Mouse (Mus musculus): ENCODE results near the gene Mas1. TPM values are rescaled to one million over a fixed set of nuclear protein-coding genes. Genes with fewer than 3 reads are reported as not detected.

Gene Mas1
- polyA plus RNA-seq, 1 experiment from 2014 or later: 0.65 TPM

DNA sequence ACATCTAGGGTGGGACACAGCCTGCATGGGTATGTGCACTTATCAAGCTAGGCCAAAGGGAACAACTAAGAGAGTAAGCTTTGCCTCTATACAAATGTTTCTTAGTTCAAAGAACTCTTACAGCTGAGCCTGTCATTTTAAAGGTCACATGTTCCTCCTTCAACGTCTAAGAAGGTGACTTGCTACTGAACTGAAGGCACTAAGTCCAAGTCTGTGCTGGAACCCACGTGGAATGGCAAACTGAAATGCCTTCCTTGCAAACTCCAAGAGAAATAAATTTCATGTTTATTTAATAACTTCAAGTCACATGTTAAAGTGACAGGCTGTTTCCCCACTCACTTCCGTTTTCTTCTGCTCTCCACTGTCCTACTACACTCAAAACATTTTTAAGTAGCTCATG is 10.5 kb downstream of the Mas1 start:
- ATAC-seq (ENCODE audit: insufficient number of reproducible peaks, insufficient read depth, low FRiP score, low read depth): no peak
- no peak overlapping the region for H3K4me3 ChIP-seq (ENCODE audit: control insufficient read depth in 1 of 2, insufficient read depth in 1 of 2, low read depth in 1 of 2, low read length in 2 of 2)
- H3K9me3 ChIP-seq (ENCODE audit: control insufficient read depth, low read length): no peaks in the 10 kb centered on the region
- H3K27ac ChIP-seq (replicated peaks in 1 of 2; ENCODE audit: control insufficient read depth in 1 of 2, insufficient read depth in 1 of 2, low read depth in 2 of 2, low read length in 2 of 2): no peak overlapping the region
- H3K4me2 ChIP-seq (ENCODE audit: low read length): no peak overlapping the region
- WGBS: 46% methylated on average over 3 of the region's 3 CpGs
- no peaks in the 10 kb centered on the region for H3K27me3 ChIP-seq (ENCODE audit: control insufficient read depth, insufficient read depth, low read length)
- no peaks in the 10 kb centered on the region for H3K36me3 ChIP-seq (ENCODE audit: control insufficient read depth, insufficient read depth, low read length)
- no peak overlapping the region for H3K9ac ChIP-seq (ENCODE audit: low read length)
- H3K4me1 ChIP-seq (ENCODE audit: control insufficient read depth in 2 of 2, insufficient read depth in 2 of 2, low read length in 2 of 2): no peaks in the 10 kb centered on the region

DNA sequence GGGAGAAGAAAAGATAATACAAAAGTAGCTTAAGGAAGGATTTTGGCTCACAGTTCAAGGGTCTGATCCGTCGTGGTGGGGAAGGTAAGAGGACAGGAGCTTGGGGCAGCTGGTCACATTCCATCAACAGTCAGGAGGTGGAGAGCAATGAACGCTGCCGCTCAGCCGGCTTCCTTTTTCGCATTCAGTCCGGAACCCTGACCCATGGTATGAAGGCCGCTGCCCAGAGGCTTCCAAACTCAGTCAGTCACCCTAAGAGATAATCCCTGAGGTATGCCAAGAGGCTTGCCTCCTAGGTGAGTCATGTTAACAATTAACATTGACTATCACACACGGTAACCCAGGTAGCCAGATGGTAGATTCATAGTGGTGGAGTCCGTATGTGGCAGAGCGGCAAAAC is 13.6 kb downstream of the Mas1 start:
- H3K4me1 ChIP-seq (ENCODE audit: control insufficient read depth in 2 of 2, insufficient read depth in 2 of 2, low read length in 2 of 2): no peaks in the 10 kb centered on the region
- no peak overlapping the region for H3K27ac ChIP-seq (replicated peaks in 1 of 2; ENCODE audit: control insufficient read depth in 1 of 2, insufficient read depth in 1 of 2, low read depth in 2 of 2, low read length in 2 of 2)
- H3K27me3 ChIP-seq (ENCODE audit: control insufficient read depth, insufficient read depth, low read length): no peaks in the 10 kb centered on the region
- H3K4me3 ChIP-seq (ENCODE audit: control insufficient read depth in 1 of 2, insufficient read depth in 1 of 2, low read depth in 1 of 2, low read length in 2 of 2): no peak overlapping the region
- no peak overlapping the region for H3K4me2 ChIP-seq (ENCODE audit: low read length)
- H3K9ac ChIP-seq (ENCODE audit: low read length): no peak overlapping the region
- no peaks in the 10 kb centered on the region for H3K9me3 ChIP-seq (ENCODE audit: control insufficient read depth, low read length)
- 93% methylated on average over 11 of the region's 11 CpGs for WGBS
- H3K36me3 ChIP-seq (ENCODE audit: control insufficient read depth, insufficient read depth, low read length): no peaks in the 10 kb centered on the region
- no peak for ATAC-seq (ENCODE audit: insufficient number of reproducible peaks, insufficient read depth, low FRiP score, low read depth)

DNA sequence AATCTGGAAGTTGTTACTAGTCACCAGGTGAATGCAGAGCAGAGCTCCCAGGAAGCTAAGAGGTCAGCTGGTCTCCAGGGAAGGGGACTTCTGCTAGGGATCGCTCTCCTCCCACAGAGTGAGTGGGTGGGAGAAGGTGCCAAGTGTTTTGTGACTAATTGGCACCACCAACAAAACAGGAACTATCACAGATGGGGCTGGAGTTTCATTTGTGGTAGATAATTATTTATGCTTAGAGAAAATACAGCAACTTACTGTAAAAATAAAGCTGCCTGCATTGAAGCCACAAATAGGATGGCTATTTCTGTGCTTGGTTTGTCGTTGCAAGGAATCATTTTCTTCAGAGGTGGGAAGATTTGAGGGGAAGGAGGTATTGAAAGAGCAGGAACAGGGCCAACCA is 14.1 kb downstream of the Mas1 start:
- 68% methylated on average over 2 of the region's 2 CpGs for WGBS
- Histone ChIP-seq H3K36me3 (ENCODE audit: control insufficient read depth, insufficient read depth, low read length) (no peaks in the 10 kb centered on the region), H3K4me2 (ENCODE audit: low read length) (no peak overlapping the region), H3K4me1 (ENCODE audit: control insufficient read depth in 2 of 2, insufficient read depth in 2 of 2, low read length in 2 of 2) (no peaks in the 10 kb centered on the region), H3K27me3 (ENCODE audit: control insufficient read depth, insufficient read depth, low read length) (no peaks in the 10 kb centered on the region), H3K27ac (replicated peaks in 1 of 2; ENCODE audit: control insufficient read depth in 1 of 2, insufficient read depth in 1 of 2, low read depth in 2 of 2, low read length in 2 of 2) (no peak overlapping the region), H3K9me3 (ENCODE audit: control insufficient read depth, low read length) (no peaks in the 10 kb centered on the region), H3K9ac (ENCODE audit: low read length) (no peak overlapping the region), H3K4me3 (ENCODE audit: control insufficient read depth in 1 of 2, insufficient read depth in 1 of 2, low read depth in 1 of 2, low read length in 2 of 2) (no peak overlapping the region)
- ATAC-seq (ENCODE audit: insufficient number of reproducible peaks, insufficient read depth, low FRiP score, low read depth): no peak

DNA sequence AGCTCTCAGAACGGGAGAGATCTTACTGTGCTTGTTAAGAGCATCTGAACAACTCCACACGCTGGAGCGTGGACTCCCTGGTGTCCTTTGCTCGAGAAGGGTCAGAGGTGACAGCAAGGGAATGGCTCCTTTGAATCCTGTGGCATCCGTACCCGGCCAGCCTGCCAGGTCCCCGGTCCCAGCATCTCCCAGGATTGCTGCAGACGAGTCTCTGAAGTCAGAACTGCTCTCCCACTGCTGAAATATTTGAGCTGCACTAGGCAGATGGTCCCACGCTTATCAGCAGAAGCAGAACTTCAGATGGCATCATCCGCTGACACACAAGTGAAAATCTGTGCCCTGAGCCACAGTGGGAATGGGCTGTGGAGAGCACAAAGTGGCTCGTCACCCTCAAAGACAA is 16.3 kb downstream of the Mas1 start:
- H3K4me1 ChIP-seq (ENCODE audit: control insufficient read depth in 2 of 2, insufficient read depth in 2 of 2, low read length in 2 of 2): no peaks in the 10 kb centered on the region
- no peaks in the 10 kb centered on the region for H3K9me3 ChIP-seq (ENCODE audit: control insufficient read depth, low read length)
- H3K9ac ChIP-seq (ENCODE audit: low read length): no peak overlapping the region
- no peak overlapping the region for H3K27ac ChIP-seq (replicated peaks in 1 of 2; ENCODE audit: control insufficient read depth in 1 of 2, insufficient read depth in 1 of 2, low read depth in 2 of 2, low read length in 2 of 2)
- ATAC-seq (ENCODE audit: insufficient number of reproducible peaks, insufficient read depth, low FRiP score, low read depth): no peak
- H3K4me3 ChIP-seq (ENCODE audit: control insufficient read depth in 1 of 2, insufficient read depth in 1 of 2, low read depth in 1 of 2, low read length in 2 of 2): no peak overlapping the region
- H3K27me3 ChIP-seq (ENCODE audit: control insufficient read depth, insufficient read depth, low read length): no peaks in the 10 kb centered on the region
- WGBS: 74% methylated on average over 11 of the region's 11 CpGs
- H3K36me3 ChIP-seq (ENCODE audit: control insufficient read depth, insufficient read depth, low read length): no peaks in the 10 kb centered on the region
- no peak overlapping the region for H3K4me2 ChIP-seq (ENCODE audit: low read length)

DNA sequence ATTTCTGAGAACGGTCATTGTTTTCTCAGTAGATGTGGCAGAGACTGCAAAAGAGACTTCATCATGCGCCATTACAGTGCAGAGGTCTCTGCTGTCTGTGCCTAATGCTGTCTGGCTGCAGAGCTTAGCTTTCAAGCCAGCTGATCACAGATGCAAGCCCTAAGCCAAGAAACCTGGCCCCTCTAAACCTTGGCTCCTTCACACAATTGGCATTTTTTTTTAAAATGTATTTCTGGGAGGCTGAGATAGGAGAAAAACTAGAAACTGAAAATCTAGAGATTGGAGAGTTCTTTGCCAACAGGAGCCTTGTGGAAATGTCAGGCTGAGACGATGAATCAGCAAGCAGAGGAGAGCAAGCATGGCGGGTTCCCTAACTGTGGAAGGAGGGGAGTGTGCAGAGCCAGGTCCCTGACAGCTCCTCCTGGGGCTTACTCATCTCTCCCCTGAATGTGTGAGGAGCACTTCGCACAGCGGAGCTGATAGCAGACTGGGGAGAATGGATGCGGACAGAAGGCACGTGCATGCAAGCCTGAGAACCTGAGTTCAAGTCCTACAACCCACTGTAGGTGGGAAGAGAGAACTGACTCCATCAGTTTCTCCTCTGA is 18.1 kb downstream of the Mas1 start:
- H3K27me3 ChIP-seq (ENCODE audit: control insufficient read depth, insufficient read depth, low read length): no peaks in the 10 kb centered on the region
- ATAC-seq (ENCODE audit: insufficient number of reproducible peaks, insufficient read depth, low FRiP score, low read depth): no peak
- WGBS: 82% methylated on average over 8 of the region's 8 CpGs
- no peaks in the 10 kb centered on the region for H3K4me1 ChIP-seq (ENCODE audit: control insufficient read depth in 2 of 2, insufficient read depth in 2 of 2, low read length in 2 of 2)
- no peak overlapping the region for H3K4me3 ChIP-seq (ENCODE audit: control insufficient read depth in 1 of 2, insufficient read depth in 1 of 2, low read depth in 1 of 2, low read length in 2 of 2)
- no peak overlapping the region for H3K4me2 ChIP-seq (ENCODE audit: low read length)
- no peaks in the 10 kb centered on the region for H3K9me3 ChIP-seq (ENCODE audit: control insufficient read depth, low read length)
- no peaks in the 10 kb centered on the region for H3K36me3 ChIP-seq (ENCODE audit: control insufficient read depth, insufficient read depth, low read length)
- no peak overlapping the region for H3K9ac ChIP-seq (ENCODE audit: low read length)
- no peak overlapping the region for H3K27ac ChIP-seq (replicated peaks in 1 of 2; ENCODE audit: control insufficient read depth in 1 of 2, insufficient read depth in 1 of 2, low read depth in 2 of 2, low read length in 2 of 2)

DNA sequence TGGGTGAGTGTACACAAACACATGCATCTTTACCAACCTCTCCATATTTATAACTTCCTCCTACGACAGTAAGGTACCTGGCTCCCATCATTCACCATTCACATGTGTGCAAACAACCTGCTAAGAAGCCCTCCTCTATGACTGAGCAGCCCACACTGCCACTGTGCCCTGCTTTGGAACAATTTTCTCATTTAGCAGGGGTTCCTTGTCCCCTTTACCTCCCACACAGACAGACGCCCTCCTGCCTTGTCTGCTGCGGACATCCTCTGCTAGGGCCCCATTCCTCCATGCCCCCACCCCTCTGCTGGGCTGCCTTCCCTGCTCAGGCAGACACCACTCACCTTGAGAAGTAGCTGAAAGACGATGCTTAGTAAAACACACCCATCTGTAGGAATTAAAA is 20.2 kb downstream of the Mas1 start:
- Histone ChIP-seq H3K27ac (replicated peaks in 1 of 2; ENCODE audit: control insufficient read depth in 1 of 2, insufficient read depth in 1 of 2, low read depth in 2 of 2, low read length in 2 of 2) (no peak overlapping the region), H3K4me1 (ENCODE audit: control insufficient read depth in 2 of 2, insufficient read depth in 2 of 2, low read length in 2 of 2) (no peaks in the 10 kb centered on the region; a peak in 1 of 4 replicates), H3K4me3 (ENCODE audit: control insufficient read depth in 1 of 2, insufficient read depth in 1 of 2, low read depth in 1 of 2, low read length in 2 of 2) (no peak overlapping the region), H3K27me3 (ENCODE audit: control insufficient read depth, insufficient read depth, low read length) (no peaks in the 10 kb centered on the region), H3K9me3 (ENCODE audit: control insufficient read depth, low read length) (no peaks in the 10 kb centered on the region), H3K36me3 (ENCODE audit: control insufficient read depth, insufficient read depth, low read length) (no peaks in the 10 kb centered on the region), H3K4me2 (ENCODE audit: low read length) (no peak overlapping the region), H3K9ac (ENCODE audit: low read length) (no peak overlapping the region)
- WGBS: 66% methylated on average over 4 of the region's 4 CpGs
- no peak for ATAC-seq (ENCODE audit: insufficient number of reproducible peaks, insufficient read depth, low FRiP score, low read depth)

DNA sequence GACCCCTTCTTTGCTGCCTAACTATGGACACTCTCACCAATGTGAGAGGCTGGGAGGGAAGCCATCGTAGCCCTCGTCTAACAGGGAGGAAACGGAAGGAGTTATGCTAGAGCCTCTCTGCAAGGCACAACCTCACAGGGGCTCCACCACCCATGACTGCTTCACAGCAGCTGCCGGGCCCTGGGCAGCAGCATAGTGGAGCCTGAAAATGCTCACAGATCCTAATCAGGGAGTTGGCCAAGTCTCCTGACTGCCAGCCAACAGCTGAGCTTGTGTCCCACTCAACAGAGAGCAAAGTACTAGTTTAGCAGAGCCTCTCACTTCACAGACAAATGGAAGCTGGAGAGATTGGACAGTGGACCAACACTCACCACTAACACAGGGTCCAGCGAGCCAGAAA is 21.5 kb downstream of the Mas1 start:
- Histone ChIP-seq H3K4me1 (ENCODE audit: control insufficient read depth in 2 of 2, insufficient read depth in 2 of 2, low read length in 2 of 2) (no peaks in the 10 kb centered on the region; a peak in 1 of 4 replicates), H3K27ac (replicated peaks in 1 of 2; ENCODE audit: control insufficient read depth in 1 of 2, insufficient read depth in 1 of 2, low read depth in 2 of 2, low read length in 2 of 2) (no peak overlapping the region), H3K4me3 (ENCODE audit: control insufficient read depth in 1 of 2, insufficient read depth in 1 of 2, low read depth in 1 of 2, low read length in 2 of 2) (no peak overlapping the region), H3K36me3 (ENCODE audit: control insufficient read depth, insufficient read depth, low read length) (no peaks in the 10 kb centered on the region), H3K27me3 (ENCODE audit: control insufficient read depth, insufficient read depth, low read length) (no peaks in the 10 kb centered on the region), H3K4me2 (ENCODE audit: low read length) (no peak overlapping the region), H3K9me3 (ENCODE audit: control insufficient read depth, low read length) (no peaks in the 10 kb centered on the region), H3K9ac (ENCODE audit: low read length) (no peak overlapping the region)
- ATAC-seq (ENCODE audit: insufficient number of reproducible peaks, insufficient read depth, low FRiP score, low read depth): no peak
- 71% methylated on average over 5 of the region's 5 CpGs for WGBS

DNA sequence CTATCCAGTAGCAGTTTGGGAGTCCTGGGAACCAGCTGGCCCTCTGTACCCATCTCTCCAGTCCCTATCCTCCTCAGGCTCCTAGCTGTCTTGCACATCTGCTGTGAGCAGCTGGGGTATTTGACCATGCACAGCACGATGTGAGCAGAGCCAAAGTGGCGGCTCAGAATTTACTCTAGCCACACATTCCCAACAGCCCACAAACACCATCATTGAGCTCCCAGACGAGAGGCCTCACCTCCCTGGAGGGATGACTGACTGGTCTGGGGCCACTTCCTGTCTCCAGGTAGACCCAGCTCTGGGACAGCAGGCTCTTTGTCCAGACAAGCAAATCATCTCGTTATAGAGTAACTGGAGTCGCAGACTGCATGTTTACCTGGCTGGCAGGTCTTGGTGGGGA is 22.1 kb downstream of the Mas1 start:
- no peak overlapping the region for H3K4me2 ChIP-seq (ENCODE audit: low read length)
- no peaks in the 10 kb centered on the region for H3K36me3 ChIP-seq (ENCODE audit: control insufficient read depth, insufficient read depth, low read length)
- no peak overlapping the region for H3K27ac ChIP-seq (replicated peaks in 1 of 2; ENCODE audit: control insufficient read depth in 1 of 2, insufficient read depth in 1 of 2, low read depth in 2 of 2, low read length in 2 of 2)
- no peaks in the 10 kb centered on the region for H3K9me3 ChIP-seq (ENCODE audit: control insufficient read depth, low read length)
- H3K27me3 ChIP-seq (ENCODE audit: control insufficient read depth, insufficient read depth, low read length): no peaks in the 10 kb centered on the region
- ATAC-seq (ENCODE audit: insufficient number of reproducible peaks, insufficient read depth, low FRiP score, low read depth): no peak
- WGBS: 54% methylated on average over 5 of the region's 5 CpGs
- H3K4me3 ChIP-seq (ENCODE audit: control insufficient read depth in 1 of 2, insufficient read depth in 1 of 2, low read depth in 1 of 2, low read length in 2 of 2): no peak overlapping the region
- no peaks in the 10 kb centered on the region; a peak in 1 of 4 replicates for H3K4me1 ChIP-seq (ENCODE audit: control insufficient read depth in 2 of 2, insufficient read depth in 2 of 2, low read length in 2 of 2)
- H3K9ac ChIP-seq (ENCODE audit: low read length): no peak overlapping the region

All from heart, embryonic 14.5 days (tissue).